Mouse (Mus musculus) cortical plate, adult 2 months (tissue): ENCODE results near the gene Rxrb. TPM values are rescaled to one million over a fixed set of nuclear protein-coding genes. Genes with fewer than 3 reads are reported as not detected.
"Not testable (repeated sequence)": the region's sequence is repeated elsewhere in the genome, so short reads cannot be mapped to it uniquely, and the experiment has no call there.

Experiments used
- H3K27ac ChIP-seq: fragments of 200-500 bp; 2 replicates; pipeline ENCODE4 v1.5.1; 2012; ENCODE audit warnings: low read length, control low read depth, inconsistent platforms; ENCODE audit not compliant: insufficient read depth
- H3K4me1 ChIP-seq: fragments of 200-500 bp; 2 replicates; pipeline ENCODE4 v1.6.1; 2011; ENCODE audit warnings: low read length; ENCODE audit not compliant: control insufficient read depth, insufficient read depth
- H3K4me3 ChIP-seq: fragments of 200-500 bp; 2 replicates; pipeline ENCODE4 v1.5.1; 2011; ENCODE audit warnings: mild to moderate bottlenecking, low read length, control low read depth; ENCODE audit not compliant: insufficient read depth
- CTCF ChIP-seq: fragments of 200-500 bp; IDR thresholded peaks from 2 replicates; pipeline ENCODE4 v1.5.1; 2011; ENCODE audit warnings: mild to moderate bottlenecking, control low read depth, low read length; ENCODE audit not compliant: insufficient read depth; ENCODE audit errors: extremely low read depth
- POLR2A ChIP-seq: fragments of 200-500 bp; IDR thresholded peaks from 2 replicates; pipeline ENCODE4 v1.6.1; 2011; ENCODE audit warnings: mild to moderate bottlenecking, low read length, control low read depth; ENCODE audit not compliant: insufficient read depth; ENCODE audit errors: extremely low read depth
- polyA plus RNA-seq: library from polyadenylated mRNA; depleted of rRNA; stranded (reverse); fragments of >200 nt; gene quantifications from 2 replicates; pipeline ENCODE4 v1.2.3, GENCODE M21; 2012; rRNA removed

Gene Rxrb
- 78.5 and 81.5 TPM in 2 replicates for polyA plus RNA-seq

- Histone ChIP-seq H3K4me1 (peaks cover 13% of the 10 kb centered on the region), H3K27ac (peak within 1 kb of the TSS; percentile 86), H3K4me3 (peak within 1 kb of the TSS; percentile 72)
- TF ChIP-seq POLR2A (peak; percentile 56), CTCF (no peak)
These were observed at the start of gene Rxrb, which contains the start of gene Slc39a7 for GRCm38 (mm10) chr17:34031465-34032173. TSS of gene Rxrb (plus strand) at chr17:34031812. TSS of gene Slc39a7 (minus strand) at chr17:34031682.

DNA sequence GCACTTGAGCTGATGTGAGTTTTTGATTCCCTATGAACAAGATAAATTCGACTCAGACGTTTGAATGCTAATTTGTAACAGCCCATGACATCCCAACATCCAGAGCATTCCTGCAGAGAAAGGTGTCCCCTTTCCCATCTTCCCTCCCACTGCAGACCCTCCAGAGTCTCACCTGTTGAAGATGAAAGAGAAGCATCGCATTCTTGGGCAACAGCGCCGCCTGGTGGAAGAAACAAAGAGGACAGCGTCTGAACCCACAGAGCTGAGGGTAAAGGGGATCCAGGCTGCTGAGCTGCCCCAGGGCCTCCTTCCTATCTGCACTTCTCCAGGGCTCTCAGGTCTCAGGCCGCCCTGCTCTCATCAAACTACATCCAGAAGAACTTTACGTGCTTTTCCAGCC, 49.5 kb upstream of the Rxrb start:
- not testable (repeated sequence) for H3K4me1 ChIP-seq, H3K27ac ChIP-seq, H3K4me3 ChIP-seq
- TF ChIP-seq CTCF: peak; percentile 51

GRCm38 (mm10) chr17:33991788-33992664, 39.6 kb upstream of the Rxrb start:
- peak; percentile 72 for TF ChIP-seq CTCF
- no peak for TF ChIP-seq POLR2A
- H3K27ac ChIP-seq: no peak overlapping the region
- no peak overlapping the region for H3K4me3 ChIP-seq
- no peaks in the 10 kb centered on the region for H3K4me1 ChIP-seq

DNA sequence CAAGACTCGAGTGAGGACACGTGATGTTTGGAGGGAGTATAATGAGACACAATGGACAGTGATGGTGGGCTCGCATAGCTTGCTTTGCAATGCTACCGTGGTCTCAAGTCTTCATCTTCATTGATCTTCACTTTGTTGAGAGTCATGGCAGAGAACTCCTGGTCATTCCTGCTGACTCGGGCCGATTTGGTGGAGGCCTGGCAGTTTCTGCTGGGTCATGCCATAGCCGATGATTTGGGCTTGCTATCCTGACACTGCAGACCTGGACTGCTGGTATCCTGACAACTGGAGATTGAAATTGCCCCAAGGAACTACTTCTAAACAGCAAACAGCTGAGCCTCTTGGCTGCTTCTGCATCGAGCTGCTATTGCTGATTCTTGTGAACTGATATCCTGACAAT, 36.7 kb upstream of the Rxrb start:
- no peak for TF ChIP-seq POLR2A
- no peak for TF ChIP-seq CTCF
- Histone ChIP-seq H3K27ac (no peak overlapping the region), H3K4me3 (no peak overlapping the region), H3K4me1 (no peaks in the 10 kb centered on the region)

DNA sequence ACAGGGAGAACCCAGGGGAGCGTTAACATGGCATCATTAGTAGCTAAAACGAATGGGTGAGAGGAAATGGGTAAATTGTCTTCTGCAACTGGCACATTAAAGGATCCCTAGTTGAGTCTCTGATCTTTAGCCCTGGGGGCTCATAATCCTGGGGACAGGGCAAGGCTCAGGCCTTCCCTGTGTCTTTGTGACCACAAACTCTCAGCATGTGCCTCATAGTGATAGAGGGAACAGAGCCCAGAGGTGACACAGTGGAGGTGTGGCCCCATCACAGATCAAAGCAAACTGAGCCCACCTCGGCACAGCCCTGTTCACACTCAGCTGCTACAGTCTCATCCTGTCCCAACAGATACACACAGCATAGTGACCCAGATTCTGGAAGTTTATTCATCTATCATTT, 36.0 kb upstream of the Rxrb start:
- no peaks in the 10 kb centered on the region for H3K4me1 ChIP-seq
- TF ChIP-seq CTCF: no peak
- TF ChIP-seq POLR2A: no peak
- no peak overlapping the region for H3K27ac ChIP-seq
- no peak overlapping the region for H3K4me3 ChIP-seq

DNA sequence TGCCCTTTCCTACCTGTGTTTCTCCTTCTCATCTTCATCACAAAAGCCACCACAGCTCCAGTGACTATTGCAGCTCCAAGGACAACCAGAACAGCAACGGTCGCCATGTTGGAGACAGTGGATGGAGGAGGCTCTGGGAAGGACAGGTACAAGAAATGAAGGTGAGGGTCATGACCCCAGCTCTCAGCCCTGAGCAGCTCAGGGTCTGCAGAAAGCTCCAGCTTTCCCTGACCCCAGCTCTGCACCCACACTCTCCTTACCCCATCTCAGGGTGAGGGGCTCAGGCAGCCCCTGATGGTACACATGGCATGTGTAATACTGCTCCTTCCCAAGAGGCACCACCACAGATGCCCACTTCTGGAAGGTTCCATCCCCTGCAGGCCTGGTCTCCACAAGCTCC, 34.6 kb upstream of the Rxrb start:
- H3K27ac ChIP-seq, H3K4me3 ChIP-seq, H3K4me1 ChIP-seq: not testable (repeated sequence)

DNA sequence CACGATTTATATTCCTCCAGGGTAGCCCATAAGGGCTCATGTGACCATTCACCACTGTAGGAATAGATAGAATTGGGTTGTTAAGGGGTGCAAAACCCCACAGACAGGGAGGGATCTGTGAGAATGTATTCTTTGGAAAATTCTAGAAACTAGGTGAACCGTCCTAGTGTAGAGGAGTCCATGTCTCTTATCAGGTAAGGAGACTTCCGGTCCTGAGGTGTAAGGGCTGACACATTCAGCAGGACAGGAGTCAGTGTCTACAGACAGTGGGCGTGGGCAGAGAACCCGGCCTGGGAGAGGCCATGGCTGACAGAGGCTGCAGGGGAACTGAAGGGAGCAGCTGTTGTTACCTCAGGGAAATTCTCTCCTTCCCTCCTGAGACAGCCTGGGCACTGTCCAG, 32.9 kb upstream of the Rxrb start:
- peak overlapping the region; percentile 13; the same call in 1 of the 2 replicates for H3K4me3 ChIP-seq
- H3K4me1 ChIP-seq, H3K27ac ChIP-seq: not testable (repeated sequence)

- no peaks in the 10 kb centered on the region for H3K4me1 ChIP-seq
- no peak overlapping the region for H3K27ac ChIP-seq
- TF ChIP-seq CTCF (no peak), POLR2A (no peak)
- peak overlapping the region; percentile 13 for H3K4me3 ChIP-seq
These were observed 32.1 kb upstream of the Rxrb start for GRCm38 (mm10) chr17:33999341-34000149.

- Histone ChIP-seq H3K4me3 (peak within 1 kb of the TSS; percentile 13), H3K27ac (no peak within 1 kb of the TSS), H3K4me1 (no peaks in the 10 kb centered on the region)
- TF ChIP-seq CTCF: no peak
- TF ChIP-seq POLR2A: peak; percentile 81
These were observed 31.5 kb upstream of the Rxrb start, which contains the start of gene H2-K1 for GRCm38 (mm10) chr17:34000150-34000537. TSS of gene H2-K1 (minus strand) at chr17:34000347.

DNA sequence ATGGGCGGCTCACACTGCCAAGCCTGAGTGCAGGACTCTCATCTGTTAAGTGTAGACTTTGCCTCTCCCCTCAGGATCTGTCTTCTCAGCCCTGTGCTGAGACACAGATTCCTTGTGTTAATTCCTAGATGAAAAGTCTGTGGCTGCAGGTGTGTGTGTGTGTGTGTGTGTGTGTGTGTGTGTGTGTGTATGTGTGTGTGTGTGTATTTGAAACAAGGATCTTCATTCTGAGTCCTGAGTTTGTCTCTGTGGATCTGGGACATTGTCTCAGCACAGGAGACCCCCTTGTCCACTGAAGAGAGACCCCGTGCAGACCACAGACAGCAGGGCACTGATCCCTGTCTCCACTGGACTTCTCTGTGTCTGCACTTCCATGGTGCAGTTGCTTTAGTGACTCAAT, 30.8 kb upstream of the Rxrb start:
- not testable (repeated sequence) for H3K4me3 ChIP-seq, H3K27ac ChIP-seq, H3K4me1 ChIP-seq
